In the genomic region with DNA sequence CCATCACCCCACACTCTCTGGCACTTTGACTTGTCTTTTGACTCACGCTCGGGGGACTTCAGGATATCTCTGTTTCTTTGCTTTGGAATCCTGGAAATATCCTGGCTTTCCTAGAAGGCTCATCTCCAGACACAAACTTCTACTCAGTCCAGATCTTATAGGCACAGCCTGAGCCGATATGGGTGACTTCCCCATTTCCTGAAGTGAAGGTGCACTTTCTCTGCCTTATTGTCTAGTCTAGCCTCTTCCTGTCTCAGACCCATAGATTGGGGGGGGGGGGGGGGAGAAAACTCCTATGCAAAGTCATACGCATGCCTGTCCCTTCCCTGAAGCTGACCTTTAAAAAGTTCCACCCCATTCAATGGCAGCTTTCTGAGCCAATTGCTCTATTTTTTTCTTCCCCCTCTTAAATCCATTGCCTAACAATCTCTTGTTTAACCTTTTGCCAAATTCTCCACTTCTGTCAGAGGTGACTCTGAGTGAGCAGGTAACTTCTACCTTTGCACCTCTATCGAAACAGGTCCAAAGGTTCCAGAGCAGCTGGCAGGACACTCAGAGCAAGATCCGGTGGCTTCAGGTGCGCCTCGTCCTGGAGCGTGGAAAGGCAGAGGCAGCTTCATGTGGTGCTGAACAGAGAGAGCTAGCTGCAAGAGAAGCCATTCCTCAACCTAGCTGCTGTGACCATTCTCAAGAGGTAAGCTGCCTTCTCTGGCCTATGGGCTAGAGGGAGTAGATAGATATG, we compare ENCODE assay signal across 8 mouse cellular contexts. TPM values are rescaled to one million over a fixed set of nuclear protein-coding genes. Genes with fewer than 3 reads are reported as not detected.
A peak's percentile ranks its signal among the peaks of the same experiment; 100 is the strongest.
DNase-seq lines count a peak whose midpoint lies in the region; ATAC-seq and TF ChIP-seq lines count a peak whose summit lies in the region.

A gene (plus strand): TSS at position 556 of the 742 bp plus-strand sequence.

- no peak within 1 kb of the TSS for H3K27ac ChIP-seq in forebrain, embryonic 11.5 days (ENCODE audit: low read depth, low read length)
- H3K27ac ChIP-seq in forebrain, embryonic 14.5 days (ENCODE audit: low read depth, low read length), result no peak within 1 kb of the TSS
- no peak within 1 kb of the TSS for H3K27ac ChIP-seq in heart, adult 2 months
- no peak within 1 kb of the TSS for H3K27ac ChIP-seq in kidney, embryonic 14.5 days (ENCODE audit: low read depth, low read length)

- TF ChIP-seq EP300 in heart, adult 2 months (IDR thresholded peaks at IDR 0.05; ENCODE audit: insufficient read depth, low read depth, low read length), result no peak

- TF ChIP-seq CTCF in Patski (IDR thresholded peaks at IDR 0.05), result no peak
- no peak for TF ChIP-seq CTCF in heart, adult 2 months (IDR thresholded peaks at IDR 0.05)

- intact Hi-C loops in heart, adult 2 months (cut with DNase I), result loop anchor here (2.0 kb wide), 2 partner anchors 33 to 65 kb away; a partner anchor contains a TSS

- no peak for ATAC-seq in forebrain, embryonic 11.5 days (replicated peaks; ENCODE audit: low FRiP score)
- no peak for ATAC-seq in forebrain, embryonic 14.5 days
- no peak for ATAC-seq in Patski
- no peak for ATAC-seq in kidney, embryonic 14.5 days (ENCODE audit: low FRiP score, low TSS enrichment)
- ATAC-seq in megakaryocyte, adult 5-6 weeks (ENCODE audit: poor library complexity, severe bottlenecking), result peak; percentile 38

- no peaks in the 10 kb centered on the region for H3K79me2 ChIP-seq in heart, adult 2 months (replicated peaks; ENCODE audit: control insufficient read depth, insufficient read depth, low read length)

- H3K4me2 ChIP-seq in forebrain, embryonic 11.5 days (ENCODE audit: low read depth, low read length, severe bottlenecking), result no peak within 1 kb of the TSS
- H3K4me2 ChIP-seq in forebrain, embryonic 14.5 days (ENCODE audit: low read length), result no peak within 1 kb of the TSS
- no peak within 1 kb of the TSS for H3K4me2 ChIP-seq in kidney, embryonic 14.5 days (replicated peaks; ENCODE audit: low read depth, low read length)

- in situ Hi-C loops in Patski (cut with MboI; ENCODE audit: low pct_unique_long_range_greater_than_20kb), result no loop called here

- H3K9ac ChIP-seq in forebrain, embryonic 11.5 days (ENCODE audit: low read length), result no peak within 1 kb of the TSS
- no peak within 1 kb of the TSS for H3K9ac ChIP-seq in forebrain, embryonic 14.5 days (ENCODE audit: low read length)
- H3K9ac ChIP-seq in heart, adult 2 months (ENCODE audit: low read depth, low read length), result no peak within 1 kb of the TSS
- H3K9ac ChIP-seq in kidney, embryonic 14.5 days (ENCODE audit: low read depth, low read length), result no peak within 1 kb of the TSS

- no peak within 1 kb of the TSS for H3K4me3 ChIP-seq in forebrain, embryonic 11.5 days (ENCODE audit: low read depth, low read length)
- H3K4me3 ChIP-seq in forebrain, embryonic 14.5 days (ENCODE audit: low read depth, low read length), result no peak within 1 kb of the TSS
- no peak within 1 kb of the TSS for H3K4me3 ChIP-seq in heart, adult 2 months
- H3K4me3 ChIP-seq in kidney, embryonic 14.5 days (ENCODE audit: low read length), result no peak within 1 kb of the TSS

- H3K36me3 ChIP-seq in forebrain, embryonic 11.5 days (ENCODE audit: control insufficient read depth, insufficient read depth, low read length), result no peaks in the 10 kb centered on the region
- H3K36me3 ChIP-seq in forebrain, embryonic 14.5 days (ENCODE audit: control insufficient read depth, insufficient read depth, low read length), result no peaks in the 10 kb centered on the region
- no peaks in the 10 kb centered on the region for H3K36me3 ChIP-seq in heart, adult 2 months (ENCODE audit: control insufficient read depth, insufficient read depth, low read length)
- no peaks in the 10 kb centered on the region for H3K36me3 ChIP-seq in kidney, embryonic 14.5 days (ENCODE audit: control insufficient read depth, insufficient read depth, low read length)

- DNase-seq in forebrain, embryonic 11.5 days (ENCODE audit: low spot score), result no peak
- no peak for DNase-seq in forebrain, embryonic 14.5 days (ENCODE audit: low spot score)
- DNase-seq in Patski (ENCODE audit: low read depth, low spot score), result no peak
- DNase-seq in heart, adult 2 months, result no peak
- no peak for DNase-seq in right cerebral cortex, postnatal 36 days (ENCODE audit: low spot score in 2 of 2)
- no peak for DNase-seq in gastrocnemius, postnatal 10 days

- H3K4me1 ChIP-seq in forebrain, embryonic 11.5 days (replicated peaks; ENCODE audit: control insufficient read depth, insufficient read depth, low read length), result peaks cover 5% of the 10 kb centered on the region; the same call in 1 of the 2 replicates
- H3K4me1 ChIP-seq in forebrain, embryonic 14.5 days (ENCODE audit: control insufficient read depth, insufficient read depth, low read length), result peaks cover 3% of the 10 kb centered on the region
- no peaks in the 10 kb centered on the region for H3K4me1 ChIP-seq in heart, adult 2 months (ENCODE audit: control insufficient read depth, insufficient read depth, low read length)
- no peaks in the 10 kb centered on the region for H3K4me1 ChIP-seq in kidney, embryonic 14.5 days (ENCODE audit: control insufficient read depth, insufficient read depth, low read length)

- H3K27me3 ChIP-seq in forebrain, embryonic 11.5 days (ENCODE audit: control insufficient read depth, insufficient read depth, low read length), result no peaks in the 10 kb centered on the region
- no peaks in the 10 kb centered on the region for H3K27me3 ChIP-seq in forebrain, embryonic 14.5 days (replicated peaks; ENCODE audit: control insufficient read depth, insufficient read depth, low read length)
- no peaks in the 10 kb centered on the region for H3K27me3 ChIP-seq in Patski
- no peaks in the 10 kb centered on the region for H3K27me3 ChIP-seq in heart, adult 2 months (ENCODE audit: control insufficient read depth, insufficient read depth, low read length)
- H3K27me3 ChIP-seq in kidney, embryonic 14.5 days (ENCODE audit: control insufficient read depth, insufficient read depth, low read length), result no peaks in the 10 kb centered on the region

- H3K9me3 ChIP-seq in forebrain, embryonic 11.5 days (ENCODE audit: control insufficient read depth, low read length), result no peaks in the 10 kb centered on the region
- no peaks in the 10 kb centered on the region for H3K9me3 ChIP-seq in forebrain, embryonic 14.5 days (replicated peaks; ENCODE audit: control insufficient read depth, low read length)
- no peaks in the 10 kb centered on the region for H3K9me3 ChIP-seq in kidney, embryonic 14.5 days (ENCODE audit: control insufficient read depth, low read length)

- CTCF ChIA-PET in Patski (lab: Charles Lee), result no interaction called here

- POLR2A ChIA-PET in Patski (lab: Charles Lee), result interaction anchor here (0.6 to 0.9 kb wide), 2 partner anchors 24 to 50 kb away, joined by 3 to 4 read pairs; no protein-coding TSS in a partner anchor

- TF ChIP-seq POLR2A in heart, adult 2 months (IDR thresholded peaks at IDR 0.05; ENCODE audit: insufficient read depth, low read depth, low read length), result no peak

- WGBS in forebrain, embryonic 11.5 days, result 94% methylated on average over 9 of the region's 9 CpGs
- WGBS in forebrain, embryonic 14.5 days, result 96% methylated on average over 9 of the region's 9 CpGs
- WGBS in heart, adult 2 months, result 84% methylated on average over 9 of the region's 9 CpGs
- WGBS in kidney, embryonic 14.5 days, result 96% methylated on average over 9 of the region's 9 CpGs

RNA-seq across cellular contexts. Expression of the gene that starts here (rescaled TPM):
- polyA plus RNA-seq in forebrain, embryonic 11.5 days (2014; fragmentation: Nextera tagmentation; extraction: Ambion mirVana), result 19.7 and 20.9 TPM in 2 replicates
- polyA plus RNA-seq in forebrain, embryonic 14.5 days (2014; fragmentation: Nextera tagmentation; extraction: Ambion mirVana), result 7.7 and 9.6 TPM in 2 replicates
- 143 TPM for polyA plus RNA-seq in Patski (2021)
- total RNA-seq in heart, adult 2 months (2021), result 10 to 100 TPM; 12.5 to 14.7 TPM
- polyA plus RNA-seq in heart, adult 2 months (2012; rRNA removed), result 8.0 and 9.0 TPM in 2 replicates
- 26.3 and 38.1 TPM in 2 replicates for polyA plus RNA-seq in kidney, embryonic 14.5 days (2014; fragmentation: Nextera tagmentation; extraction: Ambion mirVana)
- total RNA-seq in megakaryocyte, adult 5-6 weeks (2015), result 66.8 and 92.8 TPM in 2 replicates
- total RNA-seq in megakaryocyte, adult 5-6 weeks (2017), result 93.0 and 99.7 TPM in 2 replicates
- total RNA-seq in gastrocnemius, postnatal 10 days (2021), result 10 to 100 TPM in 1 of 2 experiments, 1 to 10 TPM in 1; 6.2 to 12.6 TPM

Comparison
In these comparisons a context has a peak if more than half of its experiments do, and no peak if none do; other contexts are left out.
1. RNA of the gene that starts here (total RNA-seq): 66.8 to 99.7 TPM in megakaryocyte, adult 5-6 weeks; 12.5 to 14.7 TPM in heart, adult 2 months and 6.2 to 12.6 TPM in gastrocnemius, postnatal 10 days; every median in the first group is over 4 times any median in the second.